Mouse (Mus musculus): ENCODE measurements around the gene Ovol3. TPM values are rescaled to one million over a fixed set of nuclear protein-coding genes. Genes with fewer than 3 reads are reported as not detected.

Ovol3 gene
- polyA plus RNA-seq, 1 experiment from 2014 or later = not detected

GRCm38 (mm10) chr7:30195461-30195860, 40.1 kb downstream of the Ovol3 start:
- H3K4me1 ChIP-seq (replicated peaks; ENCODE audit: control insufficient read depth, insufficient read depth, low read length) = peaks cover 10% of the 10 kb centered on the region
- no peaks in the 10 kb centered on the region for H3K27me3 ChIP-seq (replicated peaks; ENCODE audit: control insufficient read depth, insufficient read depth, low read length)
- 0 out of 2 replicates have a peak overlapping the region, but pooled peaks have one; percentile 15 for H3K9ac ChIP-seq (ENCODE audit: low read depth, low read length)
- H3K4me3 ChIP-seq (ENCODE audit: low read depth, low read length) = peak overlapping the region; percentile 64; the same call in 1 of the 2 replicates
- H3K4me2 ChIP-seq = peak overlapping the region; percentile 84
- ATAC-seq (replicated peaks; ENCODE audit: low FRiP score) (no peak), DNase-seq (ENCODE audit: low spot score) (no peak)
- 62% methylated on average over 6 of the region's 6 CpGs for WGBS
- no peak overlapping the region for H3K27ac ChIP-seq (ENCODE audit: low read depth, low read length)
- no peaks in the 10 kb centered on the region for H3K9me3 ChIP-seq (ENCODE audit: control insufficient read depth, low read length)
- H3K36me3 ChIP-seq (ENCODE audit: control insufficient read depth, insufficient read depth, low read length) = peaks cover 8% of the 10 kb centered on the region; the same call in 1 of the 2 replicates

- peak; percentile 89 for ATAC-seq (replicated peaks; ENCODE audit: low FRiP score)
- peak; percentile 98 for DNase-seq (ENCODE audit: low spot score)
- under 1% methylated on average over 28 of the region's 28 CpGs for WGBS
- Histone ChIP-seq H3K4me3 (ENCODE audit: low read depth, low read length) (peak overlapping the region; percentile 64), H3K4me1 (replicated peaks; ENCODE audit: control insufficient read depth, insufficient read depth, low read length) (peaks cover 10% of the 10 kb centered on the region), H3K9me3 (ENCODE audit: control insufficient read depth, low read length) (no peaks in the 10 kb centered on the region), H3K4me2 (peak overlapping the region; percentile 84), H3K27ac (ENCODE audit: low read depth, low read length) (peak overlapping the region; percentile 82), H3K27me3 (replicated peaks; ENCODE audit: control insufficient read depth, insufficient read depth, low read length) (no peaks in the 10 kb centered on the region), H3K9ac (ENCODE audit: low read depth, low read length) (peak overlapping the region; percentile 77), H3K36me3 (ENCODE audit: control insufficient read depth, insufficient read depth, low read length) (peaks cover 10% of the 10 kb centered on the region; the same call in 1 of the 2 replicates)
These were observed 40.6 kb downstream of the Ovol3 start for GRCm38 (mm10) chr7:30194884-30195283.

GRCm38 (mm10) chr7:30194101-30194831, 41.3 kb downstream of the Ovol3 start:
- Histone ChIP-seq H3K4me2 (peak overlapping the region; percentile 84), H3K9me3 (ENCODE audit: control insufficient read depth, low read length) (no peaks in the 10 kb centered on the region), H3K9ac (ENCODE audit: low read depth, low read length) (peak overlapping the region; percentile 77), H3K4me1 (replicated peaks; ENCODE audit: control insufficient read depth, insufficient read depth, low read length) (peaks cover 10% of the 10 kb centered on the region), H3K36me3 (ENCODE audit: control insufficient read depth, insufficient read depth, low read length) (peaks cover 11% of the 10 kb centered on the region; the same call in 1 of the 2 replicates), H3K27me3 (replicated peaks; ENCODE audit: control insufficient read depth, insufficient read depth, low read length) (no peaks in the 10 kb centered on the region), H3K27ac (ENCODE audit: low read depth, low read length) (peak overlapping the region; percentile 82), H3K4me3 (ENCODE audit: low read depth, low read length) (peak overlapping the region; percentile 64)
- ATAC-seq (replicated peaks; ENCODE audit: low FRiP score) (peak; percentile 50), DNase-seq (ENCODE audit: low spot score) (no peak)
- WGBS = under 1% methylated on average over 25 of the region's 26 CpGs

- ATAC-seq (replicated peaks; ENCODE audit: low FRiP score) (peak; percentile 78), DNase-seq (ENCODE audit: low spot score) (peak; percentile 88)
- no peaks in the 10 kb centered on the region for H3K9me3 ChIP-seq (ENCODE audit: control insufficient read depth, low read length)
- H3K4me2 ChIP-seq = peak overlapping the region; percentile 84
- peak overlapping the region; percentile 77 for H3K9ac ChIP-seq (ENCODE audit: low read depth, low read length)
- peaks cover 16% of the 10 kb centered on the region for H3K36me3 ChIP-seq (ENCODE audit: control insufficient read depth, insufficient read depth, low read length)
- H3K4me3 ChIP-seq (ENCODE audit: low read depth, low read length) = peak overlapping the region; percentile 64
- peak overlapping the region; percentile 82 for H3K27ac ChIP-seq (ENCODE audit: low read depth, low read length)
- H3K4me1 ChIP-seq (replicated peaks; ENCODE audit: control insufficient read depth, insufficient read depth, low read length) = peaks cover 10% of the 10 kb centered on the region
- H3K27me3 ChIP-seq (replicated peaks; ENCODE audit: control insufficient read depth, insufficient read depth, low read length) = no peaks in the 10 kb centered on the region
- 2% methylated on average over 26 of the region's 26 CpGs for WGBS
These were observed 41.9 kb downstream of the Ovol3 start for GRCm38 (mm10) chr7:30193581-30194100.

- DNase-seq (ENCODE audit: low spot score) = no peak
- Histone ChIP-seq H3K4me1 (replicated peaks; ENCODE audit: control insufficient read depth, insufficient read depth, low read length) (peaks cover 10% of the 10 kb centered on the region), H3K27me3 (replicated peaks; ENCODE audit: control insufficient read depth, insufficient read depth, low read length) (no peaks in the 10 kb centered on the region), H3K36me3 (ENCODE audit: control insufficient read depth, insufficient read depth, low read length) (peaks cover 22% of the 10 kb centered on the region), H3K27ac (ENCODE audit: low read depth, low read length) (peak overlapping the region; percentile 36; the same call in 1 of the 2 replicates), H3K9ac (ENCODE audit: low read depth, low read length) (peak overlapping the region; percentile 77; the same call in 1 of the 2 replicates), H3K4me3 (ENCODE audit: low read depth, low read length) (peak overlapping the region; percentile 64), H3K9me3 (ENCODE audit: control insufficient read depth, low read length) (no peaks in the 10 kb centered on the region), H3K4me2 (peak overlapping the region; percentile 84)
- ATAC-seq (replicated peaks; ENCODE audit: low FRiP score) = no peak
- WGBS = 51% methylated on average over 9 of the region's 9 CpGs
These were observed 42.5 kb downstream of the Ovol3 start for GRCm38 (mm10) chr7:30193013-30193412.

GRCm38 (mm10) chr7:30192088-30192487, 43.4 kb downstream of the Ovol3 start:
- Histone ChIP-seq H3K9me3 (ENCODE audit: control insufficient read depth, low read length) (no peaks in the 10 kb centered on the region), H3K4me2 (no peak overlapping the region), H3K4me3 (ENCODE audit: low read depth, low read length) (no peak overlapping the region), H3K9ac (ENCODE audit: low read depth, low read length) (no peak overlapping the region), H3K36me3 (ENCODE audit: control insufficient read depth, insufficient read depth, low read length) (peaks cover 30% of the 10 kb centered on the region), H3K27ac (ENCODE audit: low read depth, low read length) (no peak overlapping the region), H3K4me1 (replicated peaks; ENCODE audit: control insufficient read depth, insufficient read depth, low read length) (peaks cover 10% of the 10 kb centered on the region), H3K27me3 (replicated peaks; ENCODE audit: control insufficient read depth, insufficient read depth, low read length) (no peaks in the 10 kb centered on the region)
- ATAC-seq (replicated peaks; ENCODE audit: low FRiP score) (no peak), DNase-seq (ENCODE audit: low spot score) (no peak)
- WGBS = 87% methylated on average over 12 of the region's 12 CpGs

GRCm38 (mm10) chr7:30189116-30189491, 46.4 kb downstream of the Ovol3 start:
- Histone ChIP-seq H3K9me3 (ENCODE audit: control insufficient read depth, low read length) (no peaks in the 10 kb centered on the region), H3K4me1 (replicated peaks; ENCODE audit: control insufficient read depth, insufficient read depth, low read length) (peaks cover 17% of the 10 kb centered on the region), H3K27me3 (replicated peaks; ENCODE audit: control insufficient read depth, insufficient read depth, low read length) (no peaks in the 10 kb centered on the region), H3K9ac (ENCODE audit: low read depth, low read length) (no peak overlapping the region), H3K4me3 (ENCODE audit: low read depth, low read length) (no peak overlapping the region), H3K4me2 (no peak overlapping the region), H3K27ac (ENCODE audit: low read depth, low read length) (no peak overlapping the region), H3K36me3 (ENCODE audit: control insufficient read depth, insufficient read depth, low read length) (peaks cover 39% of the 10 kb centered on the region)
- WGBS = 81% methylated on average over 4 of the region's 4 CpGs
- ATAC-seq (replicated peaks; ENCODE audit: low FRiP score) = no peak
- DNase-seq (ENCODE audit: low spot score) = no peak

GRCm38 (mm10) chr7:30188344-30189115, 47.0 kb downstream of the Ovol3 start:
- H3K27ac ChIP-seq (ENCODE audit: low read depth, low read length) = no peak overlapping the region
- H3K36me3 ChIP-seq (ENCODE audit: control insufficient read depth, insufficient read depth, low read length) = peaks cover 39% of the 10 kb centered on the region
- DNase-seq (ENCODE audit: low spot score) = no peak
- H3K9ac ChIP-seq (ENCODE audit: low read depth, low read length) = no peak overlapping the region
- no peaks in the 10 kb centered on the region for H3K27me3 ChIP-seq (replicated peaks; ENCODE audit: control insufficient read depth, insufficient read depth, low read length)
- no peak overlapping the region for H3K4me2 ChIP-seq
- peaks cover 21% of the 10 kb centered on the region for H3K4me1 ChIP-seq (replicated peaks; ENCODE audit: control insufficient read depth, insufficient read depth, low read length)
- WGBS = 84% methylated on average over 12 of the region's 12 CpGs
- H3K4me3 ChIP-seq (ENCODE audit: low read depth, low read length) = no peak overlapping the region
- H3K9me3 ChIP-seq (ENCODE audit: control insufficient read depth, low read length) = no peaks in the 10 kb centered on the region
- no peak for ATAC-seq (replicated peaks; ENCODE audit: low FRiP score)

Measured in liver, embryonic 11.5 days (tissue).